Mouse (Mus musculus) right cerebral cortex, postnatal 10 days (tissue): ENCODE data around the gene D630039A03Rik.
A peak's percentile ranks its signal among the peaks of the same experiment; 100 is the strongest.
"Not testable (repeated sequence)": the region's sequence is repeated elsewhere in the genome, so short reads cannot be mapped to it uniquely, and the experiment has no call there.

ENCODE experiments used
- DNase-seq, 2 experiments: peaks; one replicate each; pipeline ENCODE4 v3.0.0; 2021; ENCODE audit warnings: low spot score in 2 of 2

Gene D630039A03Rik

GRCm38 (mm10) chr4:57888978-57889377 is 27.1 kb downstream of the D630039A03Rik start:
- DNase-seq, result not testable (repeated sequence)

- peak in 1 of 2 experiments; percentile 15 for DNase-seq
These were observed 27.9 kb downstream of the D630039A03Rik start for GRCm38 (mm10) chr4:57888246-57888645.

GRCm38 (mm10) chr4:57886888-57887230 is 29.2 kb downstream of the D630039A03Rik start:
- no peak for DNase-seq

- no peak for DNase-seq
These were observed 29.8 kb downstream of the D630039A03Rik start for GRCm38 (mm10) chr4:57886066-57886887.

- DNase-seq, result peak in 1 of 2 experiments; percentile 2
These were observed 30.9 kb downstream of the D630039A03Rik start for GRCm38 (mm10) chr4:57885186-57885585.

GRCm38 (mm10) chr4:57884511-57884910 is 31.6 kb downstream of the D630039A03Rik start:
- DNase-seq, result no peak

- peak; percentile 49 to 55 for DNase-seq
These were observed 32.3 kb downstream of the D630039A03Rik start for GRCm38 (mm10) chr4:57883520-57884421.

GRCm38 (mm10) chr4:57879804-57880357 is 36.2 kb downstream of the D630039A03Rik start:
- DNase-seq, result peak; percentile 68 to 79

- DNase-seq, result no peak
These were observed 37.0 kb downstream of the D630039A03Rik start for GRCm38 (mm10) chr4:57879137-57879536.

GRCm38 (mm10) chr4:57867454-57867853 is 48.6 kb downstream of the D630039A03Rik start:
- DNase-seq, result no peak

- DNase-seq, result no peak
These were observed 49.1 kb downstream of the D630039A03Rik start for GRCm38 (mm10) chr4:57866990-57867389.

- no peak for DNase-seq
These were observed 50.0 kb downstream of the D630039A03Rik start for GRCm38 (mm10) chr4:57866088-57866487.

- no peak for DNase-seq
These were observed 53.7 kb downstream of the D630039A03Rik start for GRCm38 (mm10) chr4:57862269-57862986.

GRCm38 (mm10) chr4:57861856-57862255 is 54.2 kb downstream of the D630039A03Rik start:
- DNase-seq, result no peak

GRCm38 (mm10) chr4:57861166-57861565 is 54.9 kb downstream of the D630039A03Rik start:
- DNase-seq, result no peak

- DNase-seq, result no peak
These were observed 55.9 kb downstream of the D630039A03Rik start for GRCm38 (mm10) chr4:57860204-57860611.
